Mouse (Mus musculus): ENCODE results near the gene Irak3. TPM values are rescaled to one million over a fixed set of nuclear protein-coding genes. Genes with fewer than 3 reads are reported as not detected.

Irak3 gene
- total RNA-seq, 2 experiments from 2014 or later = 3.4 TPM

GRCm38 (mm10) chr10:120204591-120205210, 2.8 kb upstream of the Irak3 start:
- DNase-seq = no peak

DNA sequence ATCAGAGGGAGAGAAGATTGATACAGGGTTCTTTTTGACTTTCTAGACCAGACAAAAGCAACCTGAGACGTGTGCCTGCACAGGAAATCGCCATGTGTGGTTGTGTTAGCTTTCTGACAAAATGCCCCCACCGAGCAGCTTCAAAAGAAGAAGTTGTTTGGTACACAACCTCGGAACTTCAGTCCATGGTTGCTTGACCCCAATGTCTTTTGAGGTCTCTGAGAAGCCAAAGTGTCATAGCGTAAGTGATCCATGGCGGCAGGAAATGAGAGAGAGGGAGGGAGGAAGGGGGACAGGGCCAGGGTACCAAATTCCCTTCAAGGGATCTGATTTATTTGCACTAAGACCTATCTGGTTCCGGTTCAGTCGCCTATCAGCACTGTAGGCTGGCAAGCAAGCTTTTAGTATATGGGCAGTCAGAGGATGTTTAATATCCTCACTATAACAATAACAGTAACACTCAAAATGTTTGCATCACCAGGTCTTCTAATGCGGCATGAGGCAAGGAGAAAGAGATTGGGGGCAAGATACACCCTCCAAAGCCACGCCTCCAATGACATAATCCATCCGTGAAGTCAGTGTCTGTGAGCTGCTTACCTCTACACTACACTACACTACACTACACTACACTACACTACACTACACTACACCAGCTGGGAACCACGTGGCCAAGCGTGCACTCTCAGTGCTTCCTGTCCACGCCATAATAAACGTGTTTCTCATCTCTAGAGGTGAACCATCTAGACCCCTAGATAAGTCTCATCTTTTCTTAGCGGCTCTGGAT, 729 bp upstream of the Irak3 start:
- no peak for DNase-seq

DNA sequence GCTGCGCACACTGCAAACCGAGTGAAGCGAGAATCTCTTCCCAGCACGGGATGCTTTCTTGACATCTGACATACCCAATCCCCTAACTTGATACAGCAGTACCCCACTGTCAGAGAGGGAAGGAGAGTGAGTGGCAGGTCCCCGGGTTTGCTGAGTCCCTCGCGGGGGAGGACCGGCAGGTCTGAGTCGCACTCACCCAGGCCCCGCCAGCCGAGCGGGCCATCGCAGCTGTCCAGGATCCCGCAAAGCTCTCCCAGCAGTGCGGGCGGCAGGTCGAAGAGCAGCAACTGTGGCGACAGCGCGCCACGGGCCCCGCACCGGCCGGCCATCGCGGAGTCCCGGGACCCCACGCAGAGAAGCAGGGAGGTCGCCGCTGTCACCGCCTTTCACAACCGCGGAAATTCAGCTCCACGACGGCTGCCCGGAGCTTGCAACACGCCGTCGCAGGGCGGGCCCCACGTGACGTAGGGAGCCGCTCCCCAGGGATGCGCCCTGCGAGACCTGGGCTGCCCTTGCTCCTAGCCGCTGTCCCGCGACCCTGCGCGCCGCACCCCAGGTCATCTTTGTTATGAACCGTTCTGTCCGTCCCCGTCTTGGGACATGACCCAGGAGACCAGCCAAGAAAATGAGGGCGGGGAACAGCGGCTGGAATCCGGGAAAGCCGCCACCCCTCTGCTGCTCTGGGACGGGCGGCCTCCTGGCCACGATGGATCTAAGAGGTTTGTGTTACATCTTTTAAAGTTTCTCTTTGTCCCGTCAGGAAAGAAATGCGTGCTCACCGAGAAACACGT, 604 bp downstream of the Irak3 start, which contains the start of gene Tmbim4:
Gene Tmbim4, plus strand, starts transcription at position 460 of the 791 bp plus-strand sequence.
- peak; percentile 78 for DNase-seq

DNA sequence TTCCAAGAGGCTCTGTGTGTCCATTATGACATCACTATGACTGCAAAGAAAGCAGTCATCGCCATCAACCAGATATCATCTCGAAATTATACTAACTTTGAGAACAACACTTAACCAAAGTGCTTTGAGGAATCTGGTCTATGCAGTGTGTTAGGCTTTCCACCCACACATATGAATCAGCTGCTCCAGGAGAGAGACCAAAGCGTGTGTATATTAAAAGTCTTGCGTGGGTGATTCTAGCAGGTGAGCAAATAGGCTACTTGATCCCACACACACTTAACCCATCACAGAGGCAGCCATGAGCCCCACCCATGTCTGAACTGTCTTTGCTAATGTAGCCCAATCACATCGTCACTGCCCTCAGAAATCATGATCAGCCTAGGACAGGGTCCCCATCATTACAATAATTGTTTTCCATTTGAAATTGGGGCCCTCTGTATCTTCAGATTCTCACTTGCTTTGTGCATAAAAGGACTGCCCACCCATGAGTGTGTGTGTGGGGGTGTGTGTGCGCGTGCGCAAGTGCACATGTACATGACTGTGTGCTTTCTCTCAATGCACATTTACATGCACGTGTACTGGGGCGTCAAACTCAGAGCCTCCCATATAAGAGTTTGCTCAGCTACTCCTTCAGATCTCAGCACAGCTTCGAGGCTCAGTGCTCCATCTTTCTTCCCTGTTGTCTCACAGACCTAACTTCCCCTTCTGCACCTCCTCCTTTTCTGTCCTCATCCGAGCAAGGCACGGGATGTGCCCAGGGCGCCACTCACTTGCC, 4.7 kb downstream of the Irak3 start:
- DNase-seq = no peak

DNA sequence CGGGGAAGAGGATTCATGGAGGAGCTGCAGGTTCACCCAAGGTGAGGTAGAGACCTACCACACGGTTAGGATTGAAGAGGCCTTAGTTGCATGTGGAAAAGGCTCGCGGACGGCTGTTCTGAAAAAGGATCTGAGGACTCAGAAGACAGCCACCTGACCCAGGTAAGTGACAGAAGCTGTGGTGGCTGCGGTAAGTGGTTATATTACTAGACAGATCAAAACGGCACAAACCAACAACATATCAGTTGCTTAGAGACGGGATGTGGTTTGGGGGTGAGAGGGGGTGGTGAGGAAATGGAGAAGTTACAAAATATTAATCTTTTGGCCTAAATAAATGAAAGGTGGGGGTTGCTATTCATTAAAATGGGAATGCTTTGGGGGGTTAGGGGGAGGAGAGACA, 8.7 kb downstream of the Irak3 start:
- DNase-seq = no peak

DNA sequence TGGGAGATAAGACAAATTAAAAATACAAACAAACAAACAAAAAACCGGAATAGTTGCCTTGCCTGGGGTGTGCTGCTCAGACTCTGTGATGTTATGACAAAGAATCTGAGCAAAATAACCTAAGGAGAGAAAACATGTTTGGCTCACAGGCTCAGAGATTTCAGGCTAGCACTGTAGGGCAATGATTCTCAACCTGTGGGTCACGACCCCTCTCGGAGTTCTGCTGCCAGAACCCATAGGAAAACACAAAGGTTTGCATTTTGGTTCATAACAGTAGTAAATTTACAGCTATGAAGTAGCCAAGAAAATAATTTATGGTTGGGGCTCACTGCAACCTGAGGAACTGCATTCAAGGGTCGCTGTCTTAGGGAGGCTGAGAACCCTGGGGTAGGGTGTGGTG, 9.7 kb downstream of the Irak3 start:
- no peak for DNase-seq

- DNase-seq = no peak
Observed at GRCm38 (mm10) chr10:120191165-120191564, 10.8 kb downstream of the Irak3 start.

DNA sequence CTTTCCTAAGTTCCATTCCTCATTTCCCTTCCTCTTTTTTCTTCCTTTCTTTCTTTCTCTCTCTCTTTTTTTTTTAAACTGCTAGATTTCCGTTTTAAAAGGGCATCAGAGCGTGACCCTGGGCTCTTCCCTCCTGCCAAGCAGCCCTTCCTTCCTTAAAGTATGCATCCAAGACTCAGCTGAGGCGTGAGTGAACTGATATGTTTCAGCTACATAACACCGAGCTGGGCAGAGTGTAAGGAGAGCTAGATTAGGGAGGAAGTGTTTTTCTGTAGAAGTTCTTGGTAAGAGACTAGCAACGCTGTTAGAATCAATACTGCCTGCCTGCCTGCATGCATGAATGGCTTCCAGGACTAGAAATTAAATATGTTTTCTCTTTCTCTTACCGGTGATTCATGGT, 12.1 kb downstream of the Irak3 start:
- DNase-seq = no peak

DNA sequence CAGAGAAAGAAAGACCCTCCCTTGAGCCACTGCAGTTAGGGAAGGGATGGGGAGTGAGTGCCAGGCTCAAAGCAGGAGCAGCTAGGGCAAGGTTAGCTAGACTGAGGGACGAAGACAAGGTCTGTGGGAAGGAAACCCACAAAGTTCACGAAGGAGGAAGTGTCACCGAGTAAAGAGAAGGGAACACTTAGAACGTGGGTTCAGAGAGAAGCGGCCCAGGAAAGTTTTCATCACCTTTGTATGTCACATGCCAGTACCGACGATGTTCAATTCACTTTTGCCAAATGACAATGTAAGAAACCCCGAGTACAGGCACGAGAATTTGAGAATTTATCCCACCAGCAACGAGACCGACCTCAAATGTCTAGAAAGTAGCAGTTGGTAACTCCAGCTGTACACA, 12.7 kb downstream of the Irak3 start:
- DNase-seq = no peak

GRCm38 (mm10) chr10:120188513-120188912, 13.4 kb downstream of the Irak3 start:
- no peak for DNase-seq

DNA sequence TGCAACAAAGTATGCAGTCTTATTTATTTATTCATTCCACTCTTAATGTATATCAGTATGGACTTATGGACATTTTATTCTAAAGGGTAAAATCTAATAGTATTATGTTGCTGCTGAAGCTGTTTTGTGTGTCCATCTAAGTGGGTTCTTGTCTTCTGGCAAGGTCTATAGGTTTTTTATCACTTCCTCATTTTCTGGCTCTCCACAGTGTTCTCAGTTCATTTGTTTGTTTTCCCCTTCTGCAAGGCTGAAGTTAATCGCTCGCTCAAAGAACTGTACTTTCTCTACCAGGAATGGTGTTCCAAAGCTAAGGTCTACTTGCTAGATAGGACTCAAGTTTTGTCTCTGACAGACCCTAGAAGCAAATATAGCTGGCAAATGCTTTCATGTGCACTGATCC, 18.6 kb downstream of the Irak3 start:
- no peak for DNase-seq

- no peak for DNase-seq
Observed at GRCm38 (mm10) chr10:120182887-120183286, 19.0 kb downstream of the Irak3 start.

GRCm38 (mm10) chr10:120174192-120174705, 27.7 kb downstream of the Irak3 start:
- DNase-seq = no peak

DNA sequence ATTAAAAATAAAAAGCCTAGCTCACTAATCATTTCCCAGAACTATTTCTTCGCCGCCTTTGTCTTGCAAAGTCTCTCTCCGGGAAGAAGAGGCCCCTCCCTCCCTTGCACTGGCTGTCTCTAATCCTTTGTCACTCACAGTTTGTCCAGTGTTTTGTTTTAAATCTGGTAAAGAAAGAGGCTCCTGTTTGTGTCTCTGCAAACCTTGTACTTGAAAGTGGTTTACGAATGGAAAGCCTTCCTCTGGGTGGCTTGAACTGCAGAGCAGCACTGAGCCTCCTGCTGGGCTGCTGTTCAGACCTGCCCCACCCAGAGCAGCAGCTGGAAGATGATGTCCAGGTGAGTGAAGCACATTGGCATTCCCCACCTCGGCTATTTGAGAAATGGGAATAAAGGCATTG, 30.6 kb downstream of the Irak3 start:
- DNase-seq = no peak

- DNase-seq = no peak
Observed at GRCm38 (mm10) chr10:120170277-120170676, 31.7 kb downstream of the Irak3 start.

- no peak for DNase-seq
Observed at GRCm38 (mm10) chr10:120169841-120170240, 32.1 kb downstream of the Irak3 start.

DNA sequence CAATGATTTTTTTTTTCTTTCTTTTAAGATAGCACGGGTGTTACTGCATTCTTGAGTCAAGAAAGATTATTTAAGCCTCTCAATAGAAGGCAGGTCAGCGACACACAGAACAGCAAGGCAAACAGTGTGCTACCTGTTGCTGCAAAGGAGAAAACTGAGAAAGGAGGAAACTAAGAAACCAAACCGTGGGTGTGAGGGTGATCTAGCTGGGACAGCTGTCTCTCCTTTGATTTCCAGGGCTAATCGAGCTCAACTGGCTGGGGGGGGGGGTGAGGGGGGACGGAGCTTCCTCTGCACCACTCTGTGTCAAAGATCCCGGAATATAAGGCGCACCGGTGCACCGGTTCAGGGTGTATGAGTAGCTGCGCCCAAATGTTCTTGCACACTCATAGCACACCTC, 32.9 kb downstream of the Irak3 start:
- DNase-seq = no peak

DNA sequence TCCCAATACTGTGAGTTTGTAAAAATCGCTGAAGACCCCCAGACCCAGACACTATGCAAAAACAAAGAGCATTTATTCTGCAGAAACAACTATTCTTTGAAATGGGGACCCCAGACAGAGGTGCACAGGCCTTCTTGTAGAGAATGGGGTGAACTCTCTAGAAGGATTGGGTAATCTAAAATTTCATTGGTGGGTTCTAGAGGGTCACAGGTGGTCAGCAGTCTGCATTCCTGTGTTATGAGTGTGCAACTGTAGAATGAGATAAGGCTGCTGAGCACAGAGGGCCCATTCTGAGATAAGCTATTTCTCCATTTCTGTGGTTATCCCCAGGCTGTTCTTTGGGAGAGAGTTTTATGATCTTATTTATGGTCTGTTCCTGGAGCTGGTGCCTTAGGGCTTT, 33.9 kb downstream of the Irak3 start:
- no peak for DNase-seq

- no peak for DNase-seq
Observed at GRCm38 (mm10) chr10:120165793-120166503, 36.0 kb downstream of the Irak3 start.

DNA sequence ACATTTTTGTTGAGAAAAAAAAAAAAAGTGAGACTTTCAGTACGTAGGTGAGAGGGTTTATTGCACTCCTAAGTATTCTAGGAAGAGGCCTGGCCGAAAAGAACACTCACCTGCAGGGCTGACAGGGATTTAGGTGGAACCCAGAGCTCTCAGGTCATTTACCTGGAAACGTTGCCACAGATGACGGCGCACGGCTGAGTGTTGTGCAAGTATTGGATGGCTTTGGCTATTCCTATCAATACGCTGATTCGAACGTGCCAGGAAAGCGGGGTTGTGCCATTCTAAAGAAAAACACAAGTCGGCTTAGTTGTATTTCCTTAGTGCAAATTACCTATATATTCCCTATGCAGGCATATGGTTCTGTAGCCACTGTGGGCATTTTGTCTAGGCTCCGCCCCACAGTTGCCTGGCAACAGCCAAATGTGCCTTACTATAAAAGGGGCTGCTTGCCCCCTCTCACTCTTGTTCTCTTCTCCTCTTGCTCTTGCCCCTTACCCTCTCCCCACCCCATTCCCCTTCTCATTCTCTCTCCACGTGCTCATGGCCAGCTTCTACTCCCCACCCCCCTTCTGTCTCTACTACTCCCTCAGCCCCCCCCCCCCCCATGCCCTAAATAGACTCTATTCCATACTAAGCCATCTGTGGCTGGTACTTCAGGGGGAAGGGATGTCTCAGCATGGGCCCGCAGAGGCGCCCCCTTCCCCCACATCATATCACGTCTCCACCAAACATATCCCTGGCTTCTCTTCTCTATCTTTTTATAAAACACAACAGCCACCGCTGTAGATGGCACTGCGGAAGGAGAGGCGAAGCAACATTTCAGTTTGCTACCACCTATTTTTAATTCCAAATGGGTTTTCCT, 36.8 kb downstream of the Irak3 start:
- DNase-seq = no peak

Data from gastrocnemius, postnatal 10 days (tissue).